Mouse (Mus musculus): ENCODE measurements around the gene 1700028J19Rik. TPM values are rescaled to one million over a fixed set of nuclear protein-coding genes. Genes with fewer than 3 reads are reported as not detected.
"Not testable (repeated sequence)": the region's sequence is repeated elsewhere in the genome, so short reads cannot be mapped to it uniquely, and the experiment has no call there.

Gene 1700028J19Rik
- total RNA-seq, 2 experiments from 2014 or later = 0.61 to 0.79 TPM

DNA sequence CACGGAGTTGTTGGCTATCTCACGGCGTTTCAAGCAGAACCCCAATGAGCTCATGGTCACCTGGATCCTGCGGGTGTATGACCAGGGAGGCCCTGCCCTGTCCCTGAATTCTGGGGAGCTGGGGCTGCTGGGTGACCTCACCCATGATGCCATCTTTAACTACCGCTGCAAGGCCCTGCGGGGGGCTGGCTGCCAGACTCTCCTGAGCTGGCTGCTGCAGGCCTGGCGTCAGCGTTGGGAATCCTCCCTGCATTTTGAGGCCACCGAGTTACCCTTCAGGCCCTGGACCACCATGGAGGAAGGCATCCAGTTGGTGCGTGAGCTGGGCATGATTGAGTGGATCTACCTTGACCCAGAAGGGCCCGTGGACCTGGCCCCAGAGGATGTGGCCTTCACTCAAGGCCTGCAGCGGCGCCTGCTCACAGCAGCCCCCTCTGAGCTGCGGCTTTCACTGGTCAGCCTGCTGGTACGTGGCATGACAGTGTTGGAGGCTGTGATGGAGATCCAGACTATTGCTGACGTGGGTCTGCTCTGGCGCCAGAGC lies 4.3 kb upstream of the 1700028J19Rik start:
- not testable (repeated sequence) for DNase-seq

GRCm38 (mm10) chr7:44249248-44249647 lies 2.8 kb upstream of the 1700028J19Rik start:
- DNase-seq = no peak

- DNase-seq = no peak
These were observed 1.5 kb upstream of the 1700028J19Rik start for GRCm38 (mm10) chr7:44247971-44248370.

GRCm38 (mm10) chr7:44246984-44247470 lies 532 bp upstream of the 1700028J19Rik start:
- DNase-seq = no peak

DNA sequence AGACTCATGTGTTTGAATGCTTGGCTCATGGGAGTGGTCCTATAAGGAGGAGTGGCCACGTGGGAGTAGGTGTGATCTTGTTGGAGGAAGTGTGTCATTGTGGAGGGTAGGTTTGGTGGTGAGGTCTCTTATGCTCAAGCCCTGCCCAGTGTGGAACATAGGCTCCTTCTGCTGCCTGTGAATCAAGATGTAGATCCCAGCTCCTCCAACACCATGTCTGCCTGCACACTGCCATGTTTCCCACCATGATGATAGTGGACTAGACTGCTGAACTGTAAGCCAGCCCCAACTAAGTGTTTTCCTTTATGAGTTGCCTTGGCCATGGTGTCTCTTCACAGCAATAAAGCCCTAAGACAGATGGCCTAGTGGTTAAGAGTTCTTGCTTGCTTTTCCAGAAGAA lies 2.4 kb downstream of the 1700028J19Rik start:
- no peak for DNase-seq

- no peak for DNase-seq
These were observed 5.3 kb downstream of the 1700028J19Rik start for GRCm38 (mm10) chr7:44241163-44241562.

DNA sequence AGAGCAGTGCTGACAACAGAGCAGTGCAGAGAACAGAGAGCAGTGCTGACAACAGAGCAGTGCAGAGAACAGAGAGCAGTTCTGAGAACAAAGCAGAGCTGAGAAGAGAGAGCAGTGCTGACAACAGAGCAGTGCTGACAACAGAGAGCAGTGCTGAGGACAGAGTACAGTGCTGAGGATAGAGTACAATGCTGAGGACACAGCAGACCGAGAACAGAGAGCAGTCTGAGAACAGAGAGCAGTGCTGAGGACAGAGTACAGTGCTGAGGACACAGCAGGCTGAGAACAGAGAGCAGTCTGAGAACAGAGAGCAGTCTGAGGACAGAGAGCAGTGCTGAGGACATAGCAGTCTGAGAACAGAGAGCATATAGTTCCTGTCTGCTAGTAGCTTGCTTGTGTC lies 5.8 kb downstream of the 1700028J19Rik start:
- DNase-seq = no peak

GRCm38 (mm10) chr7:44239913-44240312 lies 6.6 kb downstream of the 1700028J19Rik start:
- DNase-seq = no peak

GRCm38 (mm10) chr7:44235909-44236308 lies 10.6 kb downstream of the 1700028J19Rik start, which contains the start of gene Gm36864:
Gm36864 (plus strand) TSS chr7:44236177.
- DNase-seq = no peak

DNA sequence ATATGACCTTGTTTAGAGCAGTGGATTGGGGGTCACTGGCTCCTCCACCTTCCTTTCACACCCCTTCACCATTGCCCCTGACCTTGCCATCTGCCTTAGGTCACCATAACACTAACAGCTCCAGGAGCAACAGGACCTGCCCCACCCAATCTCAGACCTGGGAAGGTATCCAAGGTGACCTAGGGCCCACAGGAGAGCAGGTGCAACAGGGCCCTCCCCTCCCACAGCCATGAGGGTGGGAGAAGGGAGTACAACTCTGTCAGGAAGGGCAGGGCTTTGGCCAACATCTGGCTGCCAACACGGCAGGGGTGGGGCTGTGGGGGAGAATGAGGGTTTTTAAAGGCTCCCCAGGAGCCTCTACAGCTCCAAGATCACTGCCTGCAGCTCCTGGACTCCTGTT lies 21.4 kb downstream of the 1700028J19Rik start, which contains the start of gene Klk1:
Gene Klk1 (plus strand): TSS at position 285 of the 400 bp plus-strand sequence.
- no peak for DNase-seq

DNA sequence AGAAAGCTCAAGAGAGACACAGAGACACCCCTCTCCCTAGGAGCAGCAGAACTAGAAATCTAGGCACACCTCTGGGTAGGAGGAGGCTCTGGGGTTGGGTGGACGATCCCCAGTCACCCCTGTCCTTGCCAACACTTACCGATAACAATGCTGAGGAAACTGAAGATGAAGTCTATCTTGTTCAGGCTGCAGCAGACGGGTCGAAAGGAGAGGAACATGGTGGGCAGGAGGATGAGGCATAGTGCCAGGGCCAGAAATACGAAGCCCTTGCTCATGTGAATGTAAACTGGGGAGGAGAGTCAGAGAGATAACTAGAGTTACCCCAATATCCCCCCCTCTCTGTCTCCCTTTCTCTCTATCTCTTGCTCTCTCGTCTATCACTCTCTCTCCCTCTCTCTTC lies 24.2 kb downstream of the 1700028J19Rik start:
- DNase-seq = not testable (repeated sequence)

- not testable (repeated sequence) for DNase-seq
These were observed 24.9 kb downstream of the 1700028J19Rik start for GRCm38 (mm10) chr7:44221601-44222000.

DNA sequence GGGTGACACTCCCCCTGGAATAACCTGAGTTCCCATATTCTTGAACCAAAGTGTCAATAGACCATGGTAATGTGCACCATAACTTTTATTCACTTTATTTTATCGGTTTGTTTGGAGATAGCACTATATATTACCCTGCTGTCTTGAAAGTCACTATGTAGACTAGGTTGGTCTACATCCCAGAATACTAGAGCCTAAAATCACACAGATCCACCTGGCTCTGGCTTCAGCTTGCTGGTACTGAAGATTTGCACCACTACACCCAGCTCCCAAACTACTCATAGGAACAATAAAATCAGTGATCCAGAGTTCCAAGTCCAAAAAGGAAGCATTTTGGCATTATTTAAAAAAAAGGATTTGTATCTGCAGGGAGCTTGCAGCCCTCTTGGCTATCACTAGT lies 30.9 kb downstream of the 1700028J19Rik start, which contains the start of gene Klk1b5:
Gene Klk1b5 (plus strand): TSS at position 301 of the 400 bp plus-strand sequence.
- no peak for DNase-seq

DNA sequence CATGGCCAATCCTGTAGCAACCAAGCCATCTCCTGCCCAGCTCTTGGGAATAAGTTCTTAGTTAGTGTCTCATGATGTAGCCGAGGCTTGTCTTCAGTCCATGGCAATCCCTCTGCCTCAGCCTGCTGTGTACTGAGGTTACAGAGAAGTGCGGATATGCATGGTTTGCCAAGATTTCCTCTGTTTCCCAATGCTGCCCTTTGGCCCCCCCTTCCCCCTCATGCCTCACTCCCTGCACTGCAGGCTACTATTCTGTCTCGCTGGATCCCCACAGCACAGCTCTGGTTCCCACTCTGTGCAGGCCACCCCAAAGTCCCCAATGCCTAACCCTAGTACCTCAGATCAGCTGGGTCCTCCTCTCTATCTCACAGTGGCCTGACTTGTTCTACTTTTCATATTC lies 38.2 kb downstream of the 1700028J19Rik start:
- DNase-seq = no peak

- not testable (repeated sequence) for DNase-seq
These were observed 39.4 kb downstream of the 1700028J19Rik start, which contains the start of gene Klk1b4 for GRCm38 (mm10) chr7:44207135-44207534. Klk1b4 (plus strand) TSS chr7:44207435.

DNA sequence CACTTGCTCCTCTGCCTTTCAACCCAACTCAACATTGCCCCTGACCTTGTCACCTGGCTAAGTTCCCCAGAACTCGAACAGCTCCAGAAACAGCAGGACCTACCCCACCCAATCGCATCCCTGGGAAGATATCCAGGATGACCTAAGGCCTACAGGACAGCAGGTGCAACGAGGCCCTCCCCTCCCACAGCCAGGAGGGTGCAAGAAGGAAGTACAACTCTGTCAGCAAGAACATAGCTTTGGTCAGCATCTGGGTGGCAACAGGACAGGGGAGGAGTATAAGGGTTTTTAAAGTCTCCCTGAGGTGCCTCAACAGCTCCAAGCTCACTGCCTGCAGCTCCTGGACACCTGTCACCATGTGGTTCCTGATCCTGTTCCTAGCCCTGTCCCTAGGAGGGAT lies 48.6 kb downstream of the 1700028J19Rik start, which contains the start of gene Klk1b3:
Gene Klk1b3 (plus strand): TSS at position 301 of the 400 bp plus-strand sequence.
- no peak for DNase-seq

- DNase-seq = not testable (repeated sequence)
These were observed 53.0 kb downstream of the 1700028J19Rik start for GRCm38 (mm10) chr7:44193466-44193865.

GRCm38 (mm10) chr7:44187936-44188335 lies 58.6 kb downstream of the 1700028J19Rik start, which contains the start of gene Klk1b24:
Klk1b24 (plus strand) TSS chr7:44188236.
- DNase-seq = not testable (repeated sequence)

DNA sequence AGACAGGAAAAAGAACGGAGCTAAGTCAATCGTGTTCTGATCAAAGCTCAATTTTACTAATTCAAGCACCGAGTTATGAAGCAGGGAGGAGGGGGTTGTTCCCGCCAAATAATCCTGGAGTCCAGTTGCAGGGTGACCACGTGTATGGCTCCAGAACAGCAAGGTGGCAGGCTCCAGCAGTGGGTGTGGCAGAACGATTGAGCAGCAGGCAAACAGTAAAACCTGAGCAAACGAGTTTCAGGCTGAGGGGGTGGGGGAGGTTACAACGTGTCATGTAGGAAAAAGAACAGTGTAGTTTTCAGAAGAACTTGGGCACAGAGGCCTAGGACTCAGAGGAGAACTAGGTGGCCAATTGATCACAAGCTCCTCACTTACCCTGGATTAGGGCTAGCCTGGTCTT lies 60.0 kb downstream of the 1700028J19Rik start:
- DNase-seq = not testable (repeated sequence)

Other genes with a start within 250 kb of the 1700028J19Rik start
- not detected for gene Klk1b26, start 234.5 kb downstream of the 1700028J19Rik start, total RNA-seq (2021)
- not detected for gene Klk1b27, start 194.4 kb downstream of the 1700028J19Rik start, total RNA-seq (2021)
- not detected for gene Klk1b21, start 144.4 kb downstream of the 1700028J19Rik start, total RNA-seq (2021)
- gene Klk1b22, start 134.0 kb downstream of the 1700028J19Rik start, total RNA-seq (2021) = not detected
- not detected for gene Klk1b16, start 109.9 kb downstream of the 1700028J19Rik start, total RNA-seq (2021)
- not detected for gene Klk1b24, start 58.5 kb downstream of the 1700028J19Rik start, total RNA-seq (2021)
- gene Klk1b3, start 48.5 kb downstream of the 1700028J19Rik start, total RNA-seq (2021) = not detected
- gene Klk1b4, start 39.3 kb downstream of the 1700028J19Rik start, total RNA-seq (2021) = not detected
- gene Klk1b5, start 30.8 kb downstream of the 1700028J19Rik start, total RNA-seq (2021) = not detected
- gene Klk1, start 21.3 kb downstream of the 1700028J19Rik start, total RNA-seq (2021) = not detected
- gene Gm36864, start 10.5 kb downstream of the 1700028J19Rik start, total RNA-seq (2021) = not detected
- gene 2410002F23Rik, start within 50 bp of the 1700028J19Rik start, total RNA-seq (2021) = 10 to 100 TPM; 72.0 to 72.7 TPM
- gene Acp4, start 10.7 kb upstream of the 1700028J19Rik start, total RNA-seq (2021) = not detected
- not detected for gene Gm15517, start 14.8 kb upstream of the 1700028J19Rik start, total RNA-seq (2021)
- gene Clec11a, start 60.2 kb upstream of the 1700028J19Rik start, total RNA-seq (2021) = under 1 TPM; 0.71 to 0.92 TPM
- 1 to 10 TPM; 3.5 to 4.6 TPM for gene Shank1, start 63.6 kb upstream of the 1700028J19Rik start, total RNA-seq (2021)
- 1 to 10 TPM in 1 of 2 experiments, under 1 TPM in 1; 0.88 to 1.4 TPM for gene Syt3, start 137.4 kb upstream of the 1700028J19Rik start, total RNA-seq (2021)
- gene 1700008O03Rik, start 139.1 kb upstream of the 1700028J19Rik start, total RNA-seq (2021) = not detected
- 10 to 100 TPM; 50.2 to 51.9 TPM for gene Lrrc4b, start 182.3 kb upstream of the 1700028J19Rik start, total RNA-seq (2021)
- gene Aspdh, start 218.7 kb upstream of the 1700028J19Rik start, total RNA-seq (2021) = 1 to 10 TPM; 2.2 TPM
- gene Josd2, start 221.3 kb upstream of the 1700028J19Rik start, total RNA-seq (2021) = 10 to 100 TPM; 71.8 to 81.4 TPM
- 10 to 100 TPM; 91.4 to 93.4 TPM for gene Emc10, start 249.8 kb upstream of the 1700028J19Rik start, total RNA-seq (2021)
- gene Fam71e1, start 249.9 kb upstream of the 1700028J19Rik start, total RNA-seq (2021) = 1 to 10 TPM; 6.3 to 6.7 TPM

Measured in heart, postnatal 4 days (tissue).